Mouse (Mus musculus): ENCODE measurements around the gene Myrip.
"Not testable (repeated sequence)": the region's sequence is repeated elsewhere in the genome, so short reads cannot be mapped to it uniquely, and the experiment has no call there.

Myrip gene

DNA sequence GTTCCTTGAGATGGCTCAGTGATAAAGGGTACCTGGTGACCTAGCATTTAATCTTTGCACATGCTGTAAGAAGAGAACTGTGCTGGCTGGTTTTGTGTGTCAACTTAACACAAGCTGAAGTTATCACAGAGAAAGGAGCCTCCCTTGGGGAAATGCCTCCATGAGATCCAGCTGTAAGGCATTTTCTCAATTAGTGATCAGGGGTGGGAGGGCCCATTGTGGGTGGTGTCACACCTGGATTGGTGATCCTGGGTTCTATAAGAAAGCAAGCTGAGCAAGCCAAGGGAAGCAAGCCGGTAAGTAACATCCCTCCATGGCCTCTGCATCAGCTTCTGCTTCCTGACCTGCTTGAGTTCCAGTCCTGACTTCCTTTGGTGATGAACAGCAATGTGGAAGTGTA is at the start of gene Myrip:
Gene Myrip (plus strand): TSS at position 301 of the 400 bp plus-strand sequence.
- in situ Hi-C loops (cut with MboI; ENCODE audit: unreplicated experiment in 2 of 2) = not testable (repeated sequence)

DNA sequence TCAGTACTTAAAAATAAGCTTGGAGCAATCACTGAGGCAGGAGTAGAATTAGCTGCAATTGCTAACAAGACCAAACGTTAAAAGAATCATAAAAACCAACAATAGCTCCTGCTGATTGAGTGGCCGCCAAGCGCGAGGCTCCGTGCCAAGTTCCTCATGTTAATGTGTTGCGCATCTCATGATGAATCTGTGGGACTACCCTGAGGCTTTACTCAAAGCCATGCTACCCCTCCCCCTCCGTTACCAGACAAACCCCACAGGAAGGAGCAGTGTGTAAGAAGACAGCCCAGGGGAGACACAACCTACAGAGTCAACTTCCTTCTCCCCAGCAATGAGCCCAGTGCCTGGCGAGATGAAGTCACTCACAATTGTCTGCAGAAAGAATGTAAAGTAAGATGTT is 41.5 kb upstream of the Myrip start:
- in situ Hi-C loops (cut with MboI; ENCODE audit: unreplicated experiment in 2 of 2) = no loop called here

DNA sequence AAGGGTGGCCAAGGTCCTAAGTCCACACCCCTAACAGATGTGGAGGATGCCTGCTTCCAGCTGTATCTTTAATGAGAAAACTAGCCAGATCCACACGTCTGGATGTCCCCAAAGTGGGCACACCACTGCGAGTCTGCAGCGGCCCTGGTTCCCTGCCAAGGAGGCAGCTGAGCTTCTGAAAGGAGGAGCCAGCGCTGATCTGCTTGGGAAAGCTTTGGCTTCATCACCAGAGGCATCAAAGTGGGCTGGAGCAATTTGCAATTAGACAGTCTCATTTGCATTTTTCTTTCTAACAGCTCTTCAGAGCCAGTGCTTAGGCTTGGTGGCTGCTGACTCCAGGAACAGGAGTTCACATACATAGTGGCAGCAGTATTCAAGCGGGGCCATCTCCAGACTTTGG is 37.3 kb upstream of the Myrip start:
- in situ Hi-C loops (cut with MboI; ENCODE audit: unreplicated experiment in 2 of 2) = no loop called here

DNA sequence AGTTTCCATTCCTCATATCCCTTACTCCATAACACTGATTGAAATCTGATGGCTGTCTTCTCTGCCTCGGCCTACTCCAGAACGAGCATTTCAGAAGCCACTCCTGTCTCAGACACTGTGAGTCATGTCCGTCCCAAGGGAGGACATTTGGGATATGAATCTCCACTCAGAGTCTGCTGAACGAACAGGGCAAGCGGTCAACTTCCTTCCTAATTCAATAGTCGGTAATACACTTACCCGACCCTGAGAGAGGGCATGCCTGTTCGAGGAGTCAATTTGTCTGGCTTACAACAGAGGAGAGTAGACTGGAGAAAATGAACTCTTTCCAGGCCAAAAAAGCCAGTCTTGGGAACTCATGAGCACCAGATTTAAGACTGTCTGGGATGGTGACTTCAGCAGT is 28.2 kb upstream of the Myrip start:
- in situ Hi-C loops (cut with MboI; ENCODE audit: unreplicated experiment in 2 of 2) = no loop called here

DNA sequence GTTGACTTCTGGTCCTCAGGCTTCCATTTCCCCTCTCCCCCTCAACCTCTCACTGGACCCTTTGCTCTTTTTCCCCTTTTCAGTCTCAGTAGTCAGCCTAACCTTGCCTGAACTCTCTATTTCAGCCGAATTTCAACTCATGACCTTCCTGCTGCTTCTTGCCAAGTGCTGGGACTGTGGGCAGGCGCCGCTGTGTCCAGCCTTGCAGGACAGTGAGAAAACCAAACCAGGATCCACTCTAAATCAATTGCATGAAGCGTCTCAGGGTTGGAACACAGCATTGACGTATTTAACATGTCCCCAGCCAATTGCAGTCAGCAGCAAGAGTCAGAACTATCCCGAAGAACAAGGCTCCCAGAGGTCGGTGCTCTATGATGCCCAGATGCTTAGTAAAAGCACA is 26.1 kb upstream of the Myrip start:
- in situ Hi-C loops (cut with MboI; ENCODE audit: unreplicated experiment in 2 of 2) = no loop called here

DNA sequence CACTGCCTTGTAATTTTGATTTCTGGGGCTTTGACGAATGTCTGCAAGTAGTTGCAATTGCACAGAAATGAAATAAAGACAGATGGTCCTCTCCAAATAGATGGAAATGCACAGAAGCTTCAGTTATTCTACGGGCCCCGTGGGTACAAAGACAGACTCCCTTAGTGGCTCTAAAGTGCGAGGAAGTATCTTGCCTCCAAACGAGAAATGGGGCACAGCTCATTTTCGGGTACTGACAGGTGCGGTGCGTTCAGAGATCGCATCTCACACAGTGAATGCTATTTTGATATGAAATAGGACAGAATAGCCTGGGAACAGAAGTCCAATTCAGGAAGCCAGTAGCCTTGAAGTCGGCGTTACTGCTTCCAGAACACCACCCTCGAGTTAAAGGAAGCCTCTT is 20.2 kb upstream of the Myrip start:
- in situ Hi-C loops (cut with MboI; ENCODE audit: unreplicated experiment in 2 of 2) = no loop called here

DNA sequence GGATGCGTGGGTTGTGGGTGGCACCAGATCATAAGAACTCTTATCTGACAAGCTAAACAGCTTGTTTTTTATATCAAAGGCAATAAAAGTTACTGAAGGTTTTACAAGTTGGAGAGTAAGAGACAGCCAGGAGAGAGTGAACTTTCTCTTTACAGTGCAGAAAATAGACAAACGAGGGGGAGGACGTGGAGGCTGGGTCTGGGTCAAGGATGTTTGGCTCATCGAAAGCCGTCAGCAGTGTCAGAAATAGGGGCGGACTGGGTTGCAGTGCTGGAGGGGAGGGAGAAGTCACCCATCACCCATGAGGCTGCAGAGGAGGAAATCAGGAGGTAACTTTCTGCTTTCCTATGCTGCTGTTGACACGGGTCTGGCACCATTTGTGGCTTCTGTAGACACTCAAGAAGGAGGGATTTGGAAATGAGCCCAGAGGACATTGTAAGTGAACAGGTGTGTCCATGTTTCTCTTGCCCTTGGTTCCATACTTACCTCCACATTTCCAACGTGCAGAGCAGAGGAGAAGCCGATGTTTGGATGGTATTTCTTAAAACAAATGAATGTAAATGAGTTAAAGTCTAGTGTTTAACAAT is 18.8 kb upstream of the Myrip start:
- in situ Hi-C loops (cut with MboI; ENCODE audit: unreplicated experiment in 2 of 2) = no loop called here

DNA sequence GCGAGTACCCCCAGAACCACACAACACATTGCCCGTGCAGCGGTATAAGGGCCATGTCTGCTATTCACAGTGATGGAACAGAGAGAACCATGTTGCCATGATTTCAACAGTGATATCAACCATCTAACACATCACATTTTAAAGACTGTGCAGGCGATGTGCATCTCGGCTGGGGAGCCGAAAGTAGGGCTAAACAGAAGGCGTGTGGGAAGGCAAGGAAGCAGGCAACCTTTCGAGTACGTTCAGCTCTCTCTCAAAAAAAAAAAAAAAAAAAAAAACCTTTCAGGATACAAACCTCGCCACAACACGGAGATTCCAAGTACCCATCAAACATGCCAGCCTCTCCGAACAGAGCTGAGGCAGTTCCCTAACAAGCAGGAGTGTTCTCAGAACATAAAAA is 17.8 kb upstream of the Myrip start:
- in situ Hi-C loops (cut with MboI; ENCODE audit: unreplicated experiment in 2 of 2) = no loop called here

DNA sequence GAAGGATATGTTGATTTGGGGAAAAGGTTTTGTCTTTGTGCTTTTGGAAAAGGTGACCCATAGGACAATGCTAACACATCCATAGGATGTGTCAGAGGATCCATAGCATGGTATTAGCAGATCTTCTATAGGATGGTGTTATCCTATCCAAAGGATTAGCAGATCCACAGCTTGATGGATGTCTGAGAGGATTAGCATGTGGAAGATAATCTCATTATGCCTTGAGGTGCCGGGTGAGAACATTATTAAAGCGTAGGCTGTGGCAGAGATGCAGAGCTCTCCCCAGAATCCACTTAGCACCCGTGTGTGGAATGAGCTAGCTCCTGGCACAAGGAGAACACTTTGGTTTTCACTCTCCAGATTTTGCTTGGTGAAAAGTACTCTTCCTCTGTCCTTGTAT is 13.3 kb upstream of the Myrip start:
- in situ Hi-C loops (cut with MboI; ENCODE audit: unreplicated experiment in 2 of 2) = no loop called here

DNA sequence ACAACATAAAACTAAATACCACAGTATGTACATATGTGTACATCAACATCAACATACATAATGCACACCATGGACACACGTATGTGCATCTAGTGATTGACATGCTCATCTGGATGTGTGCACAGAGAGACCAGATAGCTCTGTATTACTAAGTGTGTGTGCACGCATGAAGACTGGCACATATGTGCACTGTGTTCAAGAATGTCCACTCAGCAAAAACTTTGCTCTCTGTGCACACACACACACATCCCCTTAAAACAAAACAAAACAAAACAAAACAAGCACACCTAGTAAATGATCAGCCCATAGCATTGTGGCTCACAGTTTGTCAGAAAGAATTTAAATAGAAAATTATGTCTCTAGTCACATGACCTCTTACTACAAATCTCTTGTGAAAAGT is 10.9 kb upstream of the Myrip start:
- in situ Hi-C loops (cut with MboI; ENCODE audit: unreplicated experiment in 2 of 2) = no loop called here

DNA sequence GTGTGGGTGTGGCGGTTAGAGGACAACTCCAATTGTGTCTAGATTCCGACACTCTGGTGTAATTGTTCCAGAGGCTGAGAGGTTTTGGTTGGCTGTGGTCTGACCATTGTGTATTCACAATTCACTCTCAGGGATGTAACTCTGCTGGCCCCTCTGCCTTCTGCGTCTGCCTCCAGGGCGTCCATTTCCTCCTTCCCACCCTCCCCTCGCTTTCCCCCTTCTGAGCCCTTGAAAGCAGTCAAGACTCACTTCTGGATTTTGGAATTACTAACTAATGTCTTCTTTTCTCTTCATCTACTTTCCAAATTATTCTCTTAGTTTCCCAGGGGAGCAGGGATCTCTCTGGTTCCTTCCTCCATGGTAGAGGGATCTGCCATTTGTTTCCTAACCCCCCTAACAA is 8.8 kb upstream of the Myrip start:
- in situ Hi-C loops (cut with MboI; ENCODE audit: unreplicated experiment in 2 of 2) = no loop called here

DNA sequence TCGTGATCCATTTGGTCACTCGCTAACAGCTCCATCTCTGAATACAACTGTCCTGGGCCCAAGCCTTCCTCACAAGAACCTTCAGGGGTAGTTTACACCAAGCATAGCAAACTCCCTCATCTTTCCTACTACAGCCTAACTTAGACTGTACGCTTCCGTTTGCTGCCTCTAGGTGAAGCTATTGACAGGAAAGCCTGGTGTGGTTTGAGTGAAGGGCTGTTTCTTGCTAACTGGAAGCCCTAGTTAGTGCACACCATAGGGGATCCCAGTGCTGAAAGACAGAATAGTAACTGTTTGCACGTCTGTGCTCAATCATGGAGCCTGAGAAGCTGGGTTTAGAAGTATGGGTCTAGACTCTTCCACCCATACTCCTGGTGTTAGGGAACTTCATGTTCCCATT is 5.8 kb upstream of the Myrip start:
- in situ Hi-C loops (cut with MboI; ENCODE audit: unreplicated experiment in 2 of 2) = no loop called here

DNA sequence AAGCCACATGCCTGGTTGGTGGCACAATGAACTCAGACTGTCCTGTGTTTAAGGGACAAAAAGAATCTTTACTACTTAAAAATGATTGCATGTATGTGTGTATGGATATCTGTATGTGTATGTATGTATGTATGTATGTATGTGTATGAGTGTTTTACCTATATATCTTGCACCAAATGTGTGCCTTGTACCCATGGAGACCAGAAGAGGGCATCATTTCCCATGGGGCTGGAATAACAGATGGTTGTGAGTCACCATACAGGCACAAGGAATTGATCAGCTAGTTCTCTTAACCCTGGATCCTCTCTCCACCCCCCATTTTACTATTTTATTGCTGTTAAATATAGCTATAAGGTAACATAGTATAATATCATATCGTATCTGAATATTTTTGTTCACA is 4.4 kb upstream of the Myrip start:
- in situ Hi-C loops (cut with MboI; ENCODE audit: unreplicated experiment in 2 of 2) = no loop called here

DNA sequence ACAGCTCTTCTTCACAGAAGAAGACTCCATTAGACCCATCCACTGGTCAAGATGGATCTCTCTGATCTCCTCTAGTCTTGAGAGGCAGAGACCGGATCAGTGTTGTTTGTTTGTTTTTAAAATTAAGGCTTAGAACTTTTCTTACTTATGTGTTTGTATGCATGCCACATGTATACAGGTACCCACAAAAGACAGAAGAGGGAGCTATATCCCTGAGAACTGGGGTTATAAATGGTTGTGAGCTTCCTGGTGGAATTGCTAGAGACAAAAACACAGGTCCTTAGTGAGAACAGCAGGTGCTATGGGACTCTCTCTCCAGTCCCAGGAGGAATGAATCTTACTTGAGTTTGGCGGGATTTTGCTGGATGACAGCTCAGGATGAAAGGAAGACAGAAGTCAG is 1.9 kb upstream of the Myrip start:
- in situ Hi-C loops (cut with MboI; ENCODE audit: unreplicated experiment in 2 of 2) = no loop called here

DNA sequence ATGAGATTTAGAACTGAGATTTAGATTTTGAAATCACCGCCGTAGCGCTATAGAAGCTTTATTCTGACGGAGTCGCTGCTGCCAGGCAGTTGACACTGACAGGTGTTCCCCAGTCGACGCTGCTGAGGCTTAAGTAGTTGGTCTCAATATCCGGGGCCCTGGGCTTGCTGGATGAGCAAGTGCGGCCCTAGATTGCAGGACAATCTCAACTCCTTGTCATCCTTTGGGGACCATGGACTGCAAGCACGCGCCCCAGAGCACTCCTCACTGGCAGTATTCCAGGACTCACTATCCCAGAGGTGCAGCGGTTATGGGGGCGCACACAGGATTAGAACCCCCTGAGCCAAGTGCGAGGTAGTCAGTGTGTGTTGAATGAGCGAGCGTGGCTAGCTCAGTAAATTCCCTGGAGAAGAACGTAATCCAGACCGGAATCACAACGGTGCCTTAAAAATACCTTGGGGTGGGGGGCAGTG is 1.7 kb downstream of the Myrip start:
- in situ Hi-C loops (cut with MboI; ENCODE audit: unreplicated experiment in 2 of 2) = no loop called here

DNA sequence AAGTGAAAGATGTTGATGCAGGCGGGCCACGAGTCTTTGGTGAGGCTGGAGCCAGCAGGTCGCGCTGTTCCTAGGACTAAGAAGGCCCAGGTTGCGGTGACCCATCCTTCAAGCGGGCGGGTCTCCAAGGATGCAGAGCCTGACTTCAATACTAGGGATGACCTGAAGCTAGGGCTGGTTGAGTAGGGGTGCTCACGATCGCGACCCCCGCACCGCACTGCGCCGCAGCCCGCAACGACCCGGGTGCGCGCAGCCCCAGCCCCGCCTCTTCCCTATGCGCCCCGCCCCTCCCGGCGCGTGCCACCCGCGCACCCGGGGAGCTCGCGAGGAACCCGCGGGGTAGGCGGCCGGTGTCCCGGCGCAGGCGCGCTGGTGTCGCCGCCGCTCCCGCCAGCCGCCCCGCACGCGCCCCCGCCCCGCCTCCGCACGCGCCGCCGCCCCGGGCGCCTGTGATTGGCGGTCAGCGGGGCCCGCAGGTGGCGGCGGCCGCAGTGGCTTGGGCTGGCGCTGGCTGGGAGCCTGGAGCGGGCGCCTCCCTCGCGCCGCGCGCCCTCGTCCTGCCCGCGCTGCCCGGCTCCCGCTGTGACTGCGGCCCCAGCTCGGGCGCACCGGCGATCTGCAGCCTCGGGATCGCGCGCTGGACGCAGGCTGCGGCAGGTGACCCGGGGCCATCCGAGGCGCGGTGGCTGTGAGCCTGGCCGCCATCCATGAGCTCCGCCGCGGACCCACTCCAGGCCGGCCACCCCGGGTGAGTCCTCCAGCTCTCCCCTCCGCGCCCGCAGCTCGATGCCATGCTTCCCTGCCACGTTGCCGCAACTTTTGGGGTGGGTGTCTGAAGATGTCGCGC is 2.4 kb downstream of the Myrip start:
- in situ Hi-C loops (cut with MboI; ENCODE audit: unreplicated experiment in 2 of 2) = no loop called here

DNA sequence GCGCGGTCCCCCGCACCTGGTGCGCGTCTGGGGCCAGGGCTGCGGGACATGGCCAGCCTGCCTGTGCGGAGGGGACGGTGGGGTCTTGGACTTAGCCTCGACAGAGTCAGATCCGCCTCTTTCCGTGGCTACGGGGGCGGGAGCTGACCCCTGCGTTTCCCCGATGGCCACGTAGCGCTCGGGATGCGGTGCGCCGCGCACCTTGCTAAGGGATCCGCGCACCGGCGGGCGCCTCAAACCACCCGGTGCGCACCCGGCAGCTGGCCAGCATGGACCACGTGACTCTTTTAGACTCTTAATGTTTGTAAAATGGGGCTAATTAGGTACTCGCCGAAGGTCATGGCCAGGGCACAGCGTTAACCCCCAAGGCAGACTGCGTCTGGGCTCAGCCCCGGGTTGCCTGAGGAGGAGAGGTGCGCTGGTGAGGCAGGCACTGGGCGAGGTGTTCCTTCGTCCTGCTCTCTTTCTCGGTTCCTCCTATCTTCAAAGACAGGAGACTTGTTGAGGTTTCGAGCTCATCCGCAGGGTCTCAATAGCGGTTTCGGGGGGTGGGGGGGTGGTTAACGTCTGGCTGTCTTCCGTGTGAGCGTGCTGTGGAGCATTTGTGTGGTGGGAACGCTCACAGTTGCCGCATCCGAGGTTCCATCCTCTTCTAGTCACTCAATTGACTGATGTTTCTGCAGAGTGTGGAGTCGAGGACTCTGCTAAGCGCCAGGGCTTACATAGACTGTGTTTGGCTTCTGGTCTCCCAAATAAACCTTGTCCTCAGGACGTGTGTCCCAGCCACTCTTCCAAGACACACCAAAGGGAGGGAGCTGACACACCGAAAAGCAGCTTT is 3.2 kb downstream of the Myrip start:
- in situ Hi-C loops (cut with MboI; ENCODE audit: unreplicated experiment in 2 of 2) = no loop called here

DNA sequence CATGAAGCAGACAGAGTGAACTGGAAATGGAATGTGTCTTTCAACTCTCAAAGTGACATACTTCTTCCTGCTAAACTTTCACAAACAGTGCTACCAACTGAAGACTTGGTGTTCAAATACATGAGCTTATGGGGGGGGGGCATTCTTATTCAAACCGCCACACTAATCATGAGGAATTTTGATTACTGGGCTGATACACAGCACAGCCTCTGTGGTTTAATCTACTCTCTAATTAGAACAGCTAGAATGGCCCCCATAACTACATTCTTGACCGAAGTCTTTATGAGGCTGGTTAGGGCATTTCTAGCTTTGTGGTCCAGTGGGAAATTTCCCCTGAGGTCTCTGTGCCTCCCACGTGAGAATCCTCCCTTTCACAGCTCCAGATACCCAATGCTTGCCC is 13.9 kb downstream of the Myrip start:
- in situ Hi-C loops (cut with MboI; ENCODE audit: unreplicated experiment in 2 of 2) = no loop called here

DNA sequence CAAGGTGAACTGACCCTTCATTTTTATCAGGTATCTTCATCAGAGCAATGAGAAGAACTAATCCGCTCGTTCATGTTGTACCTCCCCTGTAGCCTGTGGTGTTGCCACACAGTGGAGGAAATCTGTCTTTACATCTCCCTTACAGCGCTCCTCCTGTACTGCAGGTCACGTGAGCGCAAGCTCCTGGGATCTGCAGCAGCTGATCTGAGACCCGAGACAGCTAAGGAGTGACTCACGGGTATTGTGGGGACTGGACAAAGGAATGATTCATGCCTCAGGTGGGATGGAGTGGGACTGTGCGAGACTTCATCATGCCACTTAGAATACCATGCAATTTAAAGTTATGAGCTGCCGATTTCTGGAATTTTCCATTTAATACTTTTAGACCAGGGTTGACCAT is 17.8 kb downstream of the Myrip start:
- in situ Hi-C loops (cut with MboI; ENCODE audit: unreplicated experiment in 2 of 2) = no loop called here

DNA sequence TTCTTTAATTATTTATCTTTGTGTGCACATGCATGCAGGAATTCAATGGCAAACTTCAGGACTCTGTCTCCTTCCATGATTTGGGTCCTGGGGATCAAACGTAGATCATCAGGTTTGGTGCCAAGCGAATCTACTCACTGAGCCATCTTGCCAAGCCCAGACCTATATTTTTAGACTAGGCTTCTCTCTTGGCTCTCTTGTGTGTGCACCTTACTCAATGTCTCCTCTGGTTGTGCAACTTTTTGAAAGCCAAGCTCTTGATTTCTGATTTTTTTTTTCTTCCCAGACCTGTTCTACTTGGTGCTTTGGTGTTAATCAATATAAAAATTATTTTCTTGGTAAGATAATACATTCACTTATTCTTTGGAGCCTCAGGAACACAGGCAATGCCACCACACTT is 19.3 kb downstream of the Myrip start:
- in situ Hi-C loops (cut with MboI; ENCODE audit: unreplicated experiment in 2 of 2) = no loop called here

DNA sequence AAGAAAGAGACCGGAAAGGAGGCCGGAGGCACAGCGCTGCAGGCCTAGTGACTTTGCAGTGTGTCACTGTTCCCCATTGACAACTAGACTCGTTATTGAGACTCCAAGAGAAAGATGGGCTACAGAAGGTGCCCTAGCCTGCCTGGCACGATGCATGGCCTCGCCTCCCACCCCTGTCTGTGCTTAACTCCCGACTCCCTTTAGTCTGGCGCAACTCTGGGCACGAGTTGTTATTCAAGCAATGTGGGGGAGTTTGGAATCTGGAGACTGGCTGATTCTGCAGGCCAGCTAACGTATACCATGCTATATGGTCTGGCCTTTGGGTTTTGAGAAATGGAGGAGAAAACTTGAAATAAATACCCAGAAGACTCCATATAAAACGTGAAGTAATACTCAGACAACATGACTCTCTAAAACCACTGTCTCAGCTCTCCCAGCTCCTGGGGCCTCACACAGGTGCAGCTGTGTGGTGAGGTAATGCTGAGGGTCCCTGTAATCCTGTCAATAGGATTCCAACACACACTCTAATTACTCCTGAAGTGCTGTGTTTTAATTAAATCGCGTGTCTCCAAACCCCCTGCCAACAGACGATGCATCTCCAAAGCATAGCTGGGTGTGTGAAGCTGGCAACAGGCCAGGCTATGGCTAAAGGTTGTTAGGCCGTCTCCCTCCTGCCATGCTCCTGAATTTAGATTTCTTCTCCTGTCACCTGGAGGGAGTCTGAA is 21.6 kb downstream of the Myrip start:
- in situ Hi-C loops (cut with MboI; ENCODE audit: unreplicated experiment in 2 of 2) = no loop called here
